Mouse (Mus musculus) granulocyte monocyte progenitor cell, adult 5-6 weeks (primary cell): ENCODE data around the gene Cacna1g. TPM values are rescaled to one million over a fixed set of nuclear protein-coding genes. Genes with fewer than 3 reads are reported as not detected.
A peak's percentile ranks its signal among the peaks of the same experiment; 100 is the strongest.

Experiments used
- ATAC-seq: replicated peaks from 2 replicates; pipeline ENCODE4 v1.8.0; 2016; ENCODE audit warnings: mild to moderate bottlenecking, moderate TSS enrichment, inconsistent platforms; ENCODE audit not compliant: poor library complexity, severe bottlenecking
- total RNA-seq, 2 experiments: library from RNA; stranded (forward) in 1 of 2; stranded (reverse) in 1 of 2; fragments of 200-712, 200-1000 nt in 1 of 2; fragments of >200 nt in 1 of 2; fragmentation: Nextera tagmentation in 1 of 2; gene quantifications; 2 replicates each; pipeline ENCODE4 v1.2.3; 2014 to 2017

Cacna1g gene
- total RNA-seq (2014; fragmentation: Nextera tagmentation), result not detected in 2 replicates
- not detected in 2 replicates for total RNA-seq (2017)

DNA sequence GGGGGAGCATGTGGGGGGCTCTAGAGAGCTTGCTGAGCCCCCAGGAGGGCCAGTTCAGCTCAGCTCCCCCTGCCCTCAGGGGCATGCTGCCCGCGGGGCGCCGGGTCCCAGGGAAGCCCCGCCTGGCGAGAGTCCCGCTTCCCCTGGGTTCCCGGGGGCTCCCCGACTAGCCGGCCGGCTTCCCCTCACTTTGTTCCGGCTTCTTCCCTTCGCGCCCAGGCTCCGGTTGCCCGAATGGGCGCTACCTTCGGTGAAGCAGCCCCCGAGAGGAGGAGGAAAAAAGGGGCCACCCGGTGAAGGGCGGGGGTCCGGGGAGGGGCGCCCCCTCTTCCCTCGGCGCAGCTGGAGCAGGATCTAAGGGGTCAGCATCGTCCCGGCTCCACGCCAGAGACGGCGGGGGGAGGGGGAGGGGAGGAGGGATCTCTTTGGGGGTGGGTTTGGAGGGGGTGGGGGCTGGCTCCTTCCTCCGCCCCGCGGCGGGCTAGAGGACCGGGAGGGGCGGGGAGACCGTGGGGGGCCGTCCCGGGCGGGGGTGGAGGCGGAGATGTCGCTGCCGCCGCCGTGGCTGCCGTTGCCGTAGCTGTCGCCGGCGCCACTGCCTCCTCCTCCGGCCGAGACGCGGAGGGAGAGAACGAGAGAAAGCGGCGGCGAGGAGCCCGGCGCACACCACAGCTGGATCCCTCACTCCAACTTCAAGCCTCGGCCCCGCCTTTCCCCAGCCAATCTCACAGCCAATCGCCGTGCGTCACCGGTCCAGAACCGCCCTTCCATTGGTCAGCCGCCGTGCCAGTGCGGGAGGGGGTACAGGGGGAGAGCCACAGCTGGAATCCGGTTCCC lies at the start of gene Cacna1g:
Cacna1g (minus strand) TSS at position 492 of the 837 bp plus-strand sequence.
- peak; percentile 84 for ATAC-seq

GRCm38 (mm10) chr11:94521219-94521843 lies 47.3 kb upstream of the Cacna1g start, which contains the start of gene Mycbpap:
Gene Mycbpap (minus strand): TSS chr11:94521742.
- ATAC-seq, result peak; percentile 88

- ATAC-seq, result no peak
Observed at GRCm38 (mm10) chr11:94513452-94513851, 39.5 kb upstream of the Cacna1g start.

DNA sequence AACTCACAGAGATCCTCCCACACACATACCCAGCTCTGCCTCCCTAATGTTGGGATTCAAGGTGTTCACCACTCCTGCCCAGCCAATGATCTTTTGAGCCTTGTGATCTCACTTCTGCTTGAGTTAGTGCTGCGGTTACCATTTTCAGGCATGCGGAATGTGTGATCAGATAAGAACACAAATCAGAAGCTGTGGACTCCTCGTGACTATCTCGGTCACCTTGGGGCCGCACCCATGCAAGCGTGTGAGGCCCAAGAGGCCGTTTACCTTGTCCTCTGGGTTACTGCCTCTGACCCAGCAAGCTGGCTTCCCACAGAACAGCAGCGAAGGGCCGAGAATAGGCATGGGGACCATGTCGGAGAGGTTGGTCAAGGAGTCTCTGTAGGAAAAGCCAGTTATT lies 35.0 kb upstream of the Cacna1g start:
- no peak for ATAC-seq

DNA sequence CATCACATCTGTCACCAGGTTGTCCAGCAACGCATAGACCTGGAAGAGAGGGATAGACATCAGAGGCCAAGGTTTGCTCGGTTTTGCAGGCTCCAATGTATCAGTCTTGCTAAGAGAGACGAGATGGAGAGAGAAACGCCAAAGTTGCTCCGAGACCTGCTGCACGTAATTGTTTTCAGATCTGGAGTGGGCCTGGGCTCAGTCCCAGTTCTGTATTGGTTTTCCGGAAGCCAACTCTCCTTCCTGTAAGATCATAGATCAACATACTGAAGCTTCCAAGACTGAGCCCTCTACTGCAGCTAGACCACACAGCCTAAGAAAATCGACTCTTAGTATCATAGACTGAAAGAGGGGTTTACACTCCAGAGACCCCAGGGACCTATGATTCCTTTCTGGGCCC lies 27.5 kb upstream of the Cacna1g start:
- ATAC-seq, result no peak

- no peak for ATAC-seq
Observed at GRCm38 (mm10) chr11:94500362-94500761, 26.4 kb upstream of the Cacna1g start.

- peak; percentile 38; the same call in 1 of the 2 replicates for ATAC-seq
Observed at GRCm38 (mm10) chr11:94499661-94500152, 25.7 kb upstream of the Cacna1g start, which contains the start of gene Epn3. Gene Epn3 (minus strand): TSS chr11:94499974.

GRCm38 (mm10) chr11:94499035-94499434 lies 25.0 kb upstream of the Cacna1g start:
- no peak for ATAC-seq

DNA sequence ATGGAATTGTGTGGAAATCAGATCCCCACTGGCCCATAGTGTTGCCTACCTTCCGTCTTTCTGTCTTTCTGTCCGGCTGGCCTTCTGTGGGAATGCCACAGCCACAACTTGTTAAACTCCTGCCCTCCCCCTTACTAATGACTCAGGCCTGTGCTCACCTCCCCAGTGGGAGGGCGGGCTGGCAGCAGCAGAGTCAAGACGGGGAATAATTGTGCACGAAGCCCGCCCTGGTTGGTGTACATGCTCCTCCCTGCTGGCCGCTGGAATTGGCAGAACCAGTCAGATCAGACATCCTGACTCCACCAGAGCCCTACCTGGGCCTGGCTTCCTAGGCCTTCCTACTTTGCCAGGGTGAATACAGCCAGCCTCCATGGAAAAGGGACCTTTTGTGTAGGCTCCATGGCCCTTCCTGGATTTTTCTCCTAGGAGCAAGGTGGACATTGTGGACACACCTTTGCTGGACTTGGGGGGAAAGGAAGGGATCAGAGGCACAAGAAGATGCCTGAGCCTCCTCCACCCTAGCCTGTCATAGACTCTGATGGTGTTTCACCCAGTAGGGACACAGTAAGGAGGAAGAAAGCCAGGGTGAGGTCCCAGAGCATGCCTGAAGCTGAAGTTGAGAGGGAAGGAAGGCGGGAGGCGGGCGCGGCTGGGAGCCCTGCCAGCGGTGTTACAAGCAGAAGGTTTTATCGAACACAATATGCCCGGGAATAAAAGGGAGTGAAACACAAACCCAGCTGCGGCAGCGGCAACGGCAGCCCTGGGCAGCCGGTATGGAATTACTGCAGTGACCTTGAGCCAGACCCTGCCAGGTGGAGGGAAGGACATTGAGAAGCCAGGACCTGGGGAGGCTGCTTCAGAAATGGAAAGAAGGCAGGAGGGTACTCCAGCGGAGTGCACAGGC lies 24.3 kb upstream of the Cacna1g start:
- no peak for ATAC-seq

- no peak for ATAC-seq
Observed at GRCm38 (mm10) chr11:94495415-94495814, 21.4 kb upstream of the Cacna1g start.

DNA sequence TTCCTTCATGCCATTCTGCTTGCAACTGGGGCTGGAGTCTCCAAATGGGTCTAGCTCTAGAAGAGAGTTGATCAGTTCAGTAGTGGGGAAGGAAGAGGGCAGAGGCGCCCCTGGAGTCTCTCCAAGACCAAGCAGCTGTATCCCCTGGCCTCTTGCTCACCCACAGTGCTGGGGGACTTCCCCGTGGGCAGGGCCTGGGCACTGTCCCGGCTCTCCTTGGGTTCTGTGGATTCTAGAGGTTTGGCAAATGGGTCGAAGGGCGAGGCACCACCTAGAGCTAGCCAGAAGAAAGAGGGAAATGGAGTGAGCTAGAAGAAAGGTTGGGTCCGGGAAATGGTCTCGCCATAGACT lies 17.7 kb upstream of the Cacna1g start:
- peak; percentile 36 for ATAC-seq

- ATAC-seq, result peak; percentile 69
Observed at GRCm38 (mm10) chr11:94491035-94491748, 17.2 kb upstream of the Cacna1g start.

DNA sequence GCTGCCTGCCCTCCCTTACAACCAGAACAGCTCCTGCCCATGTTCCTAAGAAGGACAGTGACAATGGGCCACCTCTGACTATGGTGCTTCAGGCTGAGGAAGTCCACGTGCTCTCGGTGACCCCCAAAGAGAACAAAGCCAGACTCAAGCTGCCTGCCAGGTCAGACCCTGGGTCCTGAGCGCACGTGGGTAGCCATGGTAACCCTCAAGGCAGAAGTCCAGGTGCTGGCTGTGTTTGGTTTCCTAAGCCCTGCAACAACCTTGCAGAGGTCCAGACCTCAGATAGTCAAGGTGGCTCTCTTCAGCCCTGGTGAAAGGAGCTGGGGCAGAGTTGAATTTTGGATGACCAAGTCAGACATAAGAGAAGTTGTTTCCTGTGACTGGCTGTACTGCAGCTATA lies 15.7 kb upstream of the Cacna1g start:
- ATAC-seq, result no peak

DNA sequence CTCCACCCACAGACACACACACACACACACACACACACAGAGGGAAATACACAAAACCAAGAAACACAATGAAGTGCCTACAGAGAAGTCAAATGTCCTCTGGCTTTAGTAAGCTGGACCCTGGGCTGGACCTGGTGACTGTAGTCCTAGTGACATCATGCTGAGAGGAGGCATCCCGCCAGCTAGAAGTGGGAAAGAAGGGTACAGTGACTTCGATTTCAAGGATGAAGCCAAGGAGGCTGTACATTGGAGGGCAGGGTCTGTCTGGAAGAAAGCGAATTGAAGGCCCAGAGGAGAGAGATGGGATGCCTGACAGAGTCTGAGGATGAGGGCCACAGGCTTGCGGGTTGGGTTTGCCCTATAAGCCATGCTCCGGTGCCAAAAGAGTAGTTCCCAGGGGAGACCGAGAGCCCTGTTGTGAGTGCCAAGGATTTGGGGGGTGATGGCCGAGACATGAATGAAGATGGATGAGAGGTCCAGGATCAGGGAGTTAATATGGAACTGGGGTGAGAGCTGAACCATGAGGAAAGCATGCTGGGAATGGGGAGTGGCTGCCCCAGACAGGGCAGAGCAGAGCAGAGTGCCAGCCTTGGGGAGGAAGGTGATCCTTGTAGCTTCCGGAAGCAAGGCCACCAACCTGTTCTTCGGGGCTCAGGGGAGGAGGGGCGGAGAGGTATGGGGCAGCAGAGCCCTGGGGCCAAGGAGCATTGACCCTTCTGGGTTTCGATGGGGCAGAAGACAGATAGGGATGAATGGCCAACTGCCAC lies 15.0 kb upstream of the Cacna1g start:
- no peak for ATAC-seq

- ATAC-seq, result peak; percentile 82
Observed at GRCm38 (mm10) chr11:94486001-94486400, 12.0 kb upstream of the Cacna1g start, which contains the start of gene Spata20. Gene Spata20 (minus strand): TSS chr11:94486179.

GRCm38 (mm10) chr11:94485223-94485622 lies 11.2 kb upstream of the Cacna1g start:
- no peak for ATAC-seq

DNA sequence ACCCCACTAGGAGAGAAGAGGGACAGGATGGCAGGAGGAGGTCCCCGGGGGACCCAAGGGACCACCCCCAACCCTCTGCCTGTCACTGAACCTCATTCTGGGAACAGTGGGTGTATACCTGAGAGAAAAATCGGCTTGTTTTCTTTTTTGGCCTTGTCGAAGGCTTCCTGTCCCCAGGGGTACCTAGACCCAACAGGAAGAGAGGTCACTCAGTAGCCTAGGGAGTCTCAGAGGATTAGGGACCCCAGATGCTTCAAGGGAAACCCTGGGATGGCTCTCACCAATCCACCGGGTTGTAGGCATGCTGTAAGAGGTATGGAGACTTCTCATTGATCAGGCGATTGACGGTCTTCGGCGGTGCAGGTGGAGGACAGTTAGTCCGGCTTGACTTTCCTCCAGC lies 10.6 kb upstream of the Cacna1g start:
- ATAC-seq, result no peak

GRCm38 (mm10) chr11:94483921-94484320 lies 9.9 kb upstream of the Cacna1g start:
- ATAC-seq, result no peak

DNA sequence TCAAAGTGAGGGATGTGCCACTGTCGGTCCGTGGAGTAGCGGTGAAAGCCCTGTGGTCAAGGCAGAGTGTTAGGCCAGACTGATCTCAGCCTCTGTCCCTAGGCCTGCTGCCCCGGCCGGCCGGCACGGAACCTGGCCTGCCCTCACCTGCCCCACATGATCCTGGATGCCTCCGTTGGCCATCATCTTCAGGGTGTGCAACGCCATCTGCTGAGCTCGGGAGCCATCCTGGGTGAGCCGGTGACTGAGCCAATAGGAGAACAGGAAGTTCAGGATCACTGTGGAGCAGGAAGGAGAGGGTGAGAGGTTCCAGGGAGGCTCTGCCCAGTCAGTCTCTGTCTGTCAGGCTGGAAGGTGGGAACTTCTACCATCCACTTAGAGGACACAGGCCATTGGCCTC lies 9.4 kb upstream of the Cacna1g start:
- no peak for ATAC-seq
